Mouse (Mus musculus): ENCODE data around the gene Ate1. TPM values are rescaled to one million over a fixed set of nuclear protein-coding genes. Genes with fewer than 3 reads are reported as not detected.

Gene Ate1
- total RNA-seq (2023) = 10 to 100 TPM; 34.0 to 38.7 TPM

DNA sequence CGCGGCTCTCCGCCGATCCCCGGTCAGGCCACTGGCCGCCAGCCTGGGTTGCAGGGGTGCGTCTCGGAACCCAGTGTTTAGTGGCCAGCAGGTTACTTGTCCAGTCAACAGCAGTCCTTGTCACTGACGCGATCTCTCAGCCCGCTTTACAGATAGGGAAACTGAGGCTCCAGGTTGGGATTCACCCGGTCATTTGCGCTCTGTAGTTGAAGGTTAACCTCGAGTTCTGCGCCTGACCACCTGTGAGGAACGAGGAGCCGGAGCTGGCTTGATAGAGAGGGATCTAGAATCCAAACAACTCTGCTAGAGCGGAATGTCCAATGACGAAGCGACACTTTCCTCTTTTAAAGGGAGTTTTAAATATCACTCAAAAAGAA, at the start of gene Ate1:
Gene Ate1, minus strand, starts transcription at position 321 of the 377 bp plus-strand sequence.

Other genes with a start within 250 kb of the Ate1 start
- 10 to 100 TPM; 55.0 to 59.4 TPM for gene Nsmce4a, start 52.7 kb upstream of the Ate1 start, total RNA-seq (2023)
- 1 to 10 TPM; 2.4 to 3.1 TPM for gene Tacc2, start 57.1 kb upstream of the Ate1 start, total RNA-seq (2023)